Mouse (Mus musculus) heart, adult 2 months (tissue): Measurements from ENCODE around the gene Aifm3. TPM values are rescaled to one million over a fixed set of nuclear protein-coding genes. Genes with fewer than 3 reads are reported as not detected.
"Not testable (repeated sequence)": the region's sequence is repeated elsewhere in the genome, so short reads cannot be mapped to it uniquely, and the experiment has no call there.

Source experiments
- DNase-seq, 2 experiments: peaks; one replicate each; pipeline ENCODE4 v3.0.0; 2021
- H3K27ac ChIP-seq: fragments of 200-600 bp; 2 replicates; pipeline ENCODE4 v1.8.1; 2022
- H3K27me3 ChIP-seq: fragments of 200-500 bp; 2 replicates; pipeline ENCODE4 v1.6.1; 2012; ENCODE audit warnings: mild to moderate bottlenecking, low read length, inconsistent platforms, mixed read lengths; ENCODE audit not compliant: control insufficient read depth, insufficient read depth
- H3K36me3 ChIP-seq: fragments of 200-500 bp; 2 replicates; pipeline ENCODE4 v1.6.1; 2012; ENCODE audit warnings: low read length, inconsistent platforms; ENCODE audit not compliant: control insufficient read depth, insufficient read depth
- H3K4me1 ChIP-seq: fragments of 200-500 bp; 2 replicates; pipeline ENCODE4 v1.6.1; 2011; ENCODE audit warnings: low read length; ENCODE audit not compliant: control insufficient read depth, insufficient read depth
- H3K4me3 ChIP-seq: fragments of 200-600 bp; 2 replicates; pipeline ENCODE4 v1.8.1; 2022
- H3K79me2 ChIP-seq: fragments of 200-500 bp; replicated peaks from 2 replicates; pipeline ENCODE4 v1.6.1; 2012; ENCODE audit warnings: mild to moderate bottlenecking, inconsistent platforms, low read length, moderate library complexity, mixed read lengths; ENCODE audit not compliant: control insufficient read depth, insufficient read depth
- H3K9ac ChIP-seq: fragments of 200-500 bp; 2 replicates; pipeline ENCODE4 v1.6.1; 2012; ENCODE audit warnings: low read depth, mild to moderate bottlenecking, control low read depth, inconsistent platforms, low read length, mixed read lengths
- CTCF ChIP-seq: fragments of 200-600 bp; IDR thresholded peaks from 2 replicates; pipeline ENCODE4 v1.8.1; 2022; ENCODE audit warnings: antibody characterized with exemption, mild to moderate bottlenecking, moderate library complexity
- EP300 ChIP-seq: fragments of 200-500 bp; IDR thresholded peaks from 2 replicates; pipeline ENCODE4 v1.6.1; 2011; ENCODE audit warnings: low read depth, low read length, control low read depth; ENCODE audit not compliant: insufficient read depth
- POLR2A ChIP-seq: fragments of 200-500 bp; IDR thresholded peaks from 2 replicates; pipeline ENCODE4 v1.6.1; 2011; ENCODE audit warnings: mild to moderate bottlenecking, low read depth, low read length, control low read depth; ENCODE audit not compliant: insufficient read depth
- WGBS: fragments of 180-500 bp; shearing (Covaris S2); methylation state at CpG from one replicate; pipeline ENCODE4 v1.1.7; 2018; 5-methylcytosine and 5-hydroxymethylcytosine counted together
- intact Hi-C: fragments of 180-260 bp; cut with DNase I; formaldehyde crosslinking; loops from one replicate; pipeline ENCODE4 v1.15.1; 2025
- polyA plus RNA-seq: library from polyadenylated mRNA; depleted of rRNA; stranded (reverse); fragments of >200 nt; gene quantifications from 2 replicates; pipeline ENCODE4 v1.2.3, GENCODE M21; 2012
- total RNA-seq, 2 experiments: library from RNA; stranded (reverse); gene quantifications; 2 replicates each; pipeline ENCODE4 v1.2.3; 2021

Gene Aifm3
- total and polyA plus RNA-seq, 3 experiments: 0.08 to 0.14 TPM; not detected in 1

GRCm38 (mm10) chr16:17532271-17532670 is 42.9 kb downstream of the Aifm3 start:
- intact Hi-C loops: no loop called here
- Histone ChIP-seq H3K79me2 (no peaks in the 10 kb centered on the region), H3K27ac (no peak overlapping the region), H3K4me3 (no peak overlapping the region), H3K4me1 (peaks cover 4% of the 10 kb centered on the region; the same call in 1 of the 2 replicates), H3K9ac (no peak overlapping the region), H3K27me3 (no peaks in the 10 kb centered on the region), H3K36me3 (no peaks in the 10 kb centered on the region)
- TF ChIP-seq CTCF (peak; percentile 47), POLR2A (no peak), EP300 (no peak)
- DNase-seq: no peak
- WGBS: 54% methylated on average over 4 of the region's 4 CpGs

GRCm38 (mm10) chr16:17532676-17533329 is 43.4 kb downstream of the Aifm3 start:
- Histone ChIP-seq H3K27me3 (no peaks in the 10 kb centered on the region), H3K79me2 (no peaks in the 10 kb centered on the region), H3K9ac (no peak overlapping the region), H3K4me1 (peaks cover 4% of the 10 kb centered on the region; the same call in 1 of the 2 replicates), H3K36me3 (no peaks in the 10 kb centered on the region), H3K27ac (no peak overlapping the region), H3K4me3 (no peak overlapping the region)
- intact Hi-C loops: no loop called here
- no peak for DNase-seq
- TF ChIP-seq POLR2A (no peak), CTCF (no peak), EP300 (no peak)
- 65% methylated on average over 14 of the region's 14 CpGs for WGBS

- WGBS: 83% methylated on average over 3 of the region's 3 CpGs
- Histone ChIP-seq H3K27me3 (0 out of 2 replicates have a peak, but pooled peaks cover 1% of the 10 kb centered on the region), H3K79me2 (no peaks in the 10 kb centered on the region), H3K4me3 (no peak overlapping the region), H3K9ac (no peak overlapping the region), H3K27ac (no peak overlapping the region), H3K36me3 (no peaks in the 10 kb centered on the region), H3K4me1 (no peaks in the 10 kb centered on the region)
- intact Hi-C loops: no loop called here
- TF ChIP-seq CTCF (peak; percentile 40), POLR2A (no peak), EP300 (no peak)
- DNase-seq: no peak
Observed at GRCm38 (mm10) chr16:17536584-17536983, 47.2 kb downstream of the Aifm3 start.

- Histone ChIP-seq H3K79me2 (no peaks in the 10 kb centered on the region), H3K27me3 (0 out of 2 replicates have a peak, but pooled peaks cover 1% of the 10 kb centered on the region), H3K4me1 (no peaks in the 10 kb centered on the region), H3K36me3 (no peaks in the 10 kb centered on the region), H3K4me3 (no peak overlapping the region), H3K27ac (no peak overlapping the region), H3K9ac (no peak overlapping the region)
- TF ChIP-seq EP300: no peak
- TF ChIP-seq POLR2A: no peak
- TF ChIP-seq CTCF: no peak
- 53% methylated on average over 2 of the region's 2 CpGs for WGBS
- intact Hi-C loops: no loop called here
- DNase-seq: no peak
Observed at GRCm38 (mm10) chr16:17542632-17543031, 53.2 kb downstream of the Aifm3 start.

- H3K27ac ChIP-seq: no peak overlapping the region
- no peak for TF ChIP-seq EP300
- no peak for TF ChIP-seq POLR2A
- no peak for TF ChIP-seq CTCF
- H3K4me1 ChIP-seq: no peaks in the 10 kb centered on the region
- H3K9ac ChIP-seq: no peak overlapping the region
- WGBS: 62% methylated on average over 7 of the region's 7 CpGs
- no peaks in the 10 kb centered on the region for H3K27me3 ChIP-seq
- no peaks in the 10 kb centered on the region for H3K36me3 ChIP-seq
- no peak for DNase-seq
- intact Hi-C loops: no loop called here
- no peak overlapping the region for H3K4me3 ChIP-seq
- no peaks in the 10 kb centered on the region for H3K79me2 ChIP-seq
Observed at GRCm38 (mm10) chr16:17552837-17553236, 63.4 kb downstream of the Aifm3 start.

GRCm38 (mm10) chr16:17553910-17554685 is 64.7 kb downstream of the Aifm3 start:
- intact Hi-C loops: no loop called here
- no peaks in the 10 kb centered on the region for H3K36me3 ChIP-seq
- H3K27me3 ChIP-seq: no peaks in the 10 kb centered on the region
- no peaks in the 10 kb centered on the region for H3K79me2 ChIP-seq
- DNase-seq: peak in 1 of 2 experiments; percentile 45
- no peaks in the 10 kb centered on the region for H3K4me1 ChIP-seq
- H3K9ac ChIP-seq: no peak overlapping the region
- 13% methylated on average over 18 of the region's 18 CpGs for WGBS
- H3K27ac ChIP-seq: no peak overlapping the region
- TF ChIP-seq EP300 (no peak), POLR2A (no peak), CTCF (no peak)
- no peak overlapping the region for H3K4me3 ChIP-seq

- H3K27ac ChIP-seq, H3K4me1 ChIP-seq, H3K4me3 ChIP-seq, H3K79me2 ChIP-seq, DNase-seq, H3K9ac ChIP-seq, H3K36me3 ChIP-seq, H3K27me3 ChIP-seq: not testable (repeated sequence)
- intact Hi-C loops: loop anchor here (5.0 kb wide), 1 partner anchor 258 kb away; no protein-coding TSS in a partner anchor
- WGBS: 46% methylated on average over 4 of the region's 4 CpGs
Observed at GRCm38 (mm10) chr16:17554702-17555101, 65.3 kb downstream of the Aifm3 start.
